Mouse (Mus musculus): ENCODE measurements around the gene Cplx2.

The Cplx2 gene

GRCm38 (mm10) chr13:54368181-54368580 lies 3.0 kb upstream of the Cplx2 start:
- DNase-seq (ENCODE audit: low spot score), result no peak

- DNase-seq (ENCODE audit: low spot score), result peak; percentile 51
These were observed 510 bp downstream of the Cplx2 start for GRCm38 (mm10) chr13:54371387-54372330.

DNA sequence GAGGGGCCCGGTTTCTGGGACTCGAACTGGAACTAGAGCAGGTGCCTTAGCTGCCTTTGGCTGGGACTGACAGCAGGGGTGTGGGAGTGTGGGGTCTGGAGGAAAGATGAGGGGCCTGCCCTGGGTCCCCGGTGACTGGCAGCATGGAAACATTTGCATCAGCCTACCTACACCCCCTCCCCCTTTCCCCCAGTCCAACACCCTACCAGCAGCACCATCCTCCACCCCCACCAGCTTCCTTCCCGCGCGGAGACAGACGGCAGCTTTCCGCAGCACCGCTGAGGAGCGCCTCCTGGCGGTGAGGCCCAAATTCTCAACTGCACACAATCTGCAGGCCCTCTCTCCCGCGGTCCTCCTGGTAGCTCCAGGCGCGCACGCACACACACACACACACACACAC lies 1.5 kb downstream of the Cplx2 start:
- DNase-seq (ENCODE audit: low spot score), result peak; percentile 11

GRCm38 (mm10) chr13:54374106-54374706 lies 3.1 kb downstream of the Cplx2 start:
- DNase-seq (ENCODE audit: low spot score), result no peak

- no peak for DNase-seq (ENCODE audit: low spot score)
These were observed 4.6 kb downstream of the Cplx2 start for GRCm38 (mm10) chr13:54375497-54376495.

GRCm38 (mm10) chr13:54376736-54377135 lies 5.6 kb downstream of the Cplx2 start:
- no peak for DNase-seq (ENCODE audit: low spot score)

DNA sequence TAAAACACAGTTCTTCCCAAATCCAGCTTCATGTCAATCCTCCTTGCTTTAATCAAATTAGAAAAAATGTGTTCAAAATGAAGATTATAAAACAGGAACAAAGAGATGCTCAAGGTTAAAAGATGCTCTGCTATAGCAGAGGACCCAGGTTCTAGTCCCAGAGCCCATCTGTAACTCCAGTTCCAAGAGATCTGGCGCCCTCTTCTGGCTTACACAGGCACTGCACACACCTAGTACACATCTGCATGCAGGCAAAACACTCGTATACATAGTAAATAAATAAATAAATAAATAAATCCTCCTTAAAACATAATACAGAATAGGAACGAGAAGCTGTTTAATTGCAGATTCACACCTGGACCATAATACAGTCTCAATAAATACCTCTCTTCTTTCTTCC lies 6.9 kb downstream of the Cplx2 start:
- DNase-seq (ENCODE audit: low spot score), result no peak

GRCm38 (mm10) chr13:54380421-54380820 lies 9.3 kb downstream of the Cplx2 start:
- DNase-seq (ENCODE audit: low spot score), result no peak

- DNase-seq (ENCODE audit: low spot score), result no peak
These were observed 10.2 kb downstream of the Cplx2 start for GRCm38 (mm10) chr13:54381396-54381795.

DNA sequence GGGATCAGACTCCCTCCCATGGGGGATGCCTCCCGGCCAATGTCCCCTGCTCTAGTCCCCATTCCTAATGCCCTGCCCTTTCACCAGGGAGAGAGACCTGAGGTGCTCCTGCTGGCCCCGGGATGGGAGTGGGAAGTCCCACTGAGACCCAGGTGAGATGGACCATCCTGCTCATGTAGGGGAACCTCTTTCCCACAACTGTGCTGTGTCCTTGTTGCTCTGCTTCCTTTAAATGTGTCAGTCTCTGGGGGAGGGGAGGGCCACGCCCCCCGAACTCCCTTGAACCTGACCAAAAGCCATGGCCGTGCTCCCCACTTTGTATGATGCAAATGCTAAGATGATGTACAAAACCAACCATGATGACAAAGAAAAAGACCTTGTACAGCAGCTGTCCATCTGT lies 12.4 kb downstream of the Cplx2 start:
- no peak for DNase-seq (ENCODE audit: low spot score)

- no peak for DNase-seq (ENCODE audit: low spot score)
These were observed 13.4 kb downstream of the Cplx2 start for GRCm38 (mm10) chr13:54384518-54384917.

DNA sequence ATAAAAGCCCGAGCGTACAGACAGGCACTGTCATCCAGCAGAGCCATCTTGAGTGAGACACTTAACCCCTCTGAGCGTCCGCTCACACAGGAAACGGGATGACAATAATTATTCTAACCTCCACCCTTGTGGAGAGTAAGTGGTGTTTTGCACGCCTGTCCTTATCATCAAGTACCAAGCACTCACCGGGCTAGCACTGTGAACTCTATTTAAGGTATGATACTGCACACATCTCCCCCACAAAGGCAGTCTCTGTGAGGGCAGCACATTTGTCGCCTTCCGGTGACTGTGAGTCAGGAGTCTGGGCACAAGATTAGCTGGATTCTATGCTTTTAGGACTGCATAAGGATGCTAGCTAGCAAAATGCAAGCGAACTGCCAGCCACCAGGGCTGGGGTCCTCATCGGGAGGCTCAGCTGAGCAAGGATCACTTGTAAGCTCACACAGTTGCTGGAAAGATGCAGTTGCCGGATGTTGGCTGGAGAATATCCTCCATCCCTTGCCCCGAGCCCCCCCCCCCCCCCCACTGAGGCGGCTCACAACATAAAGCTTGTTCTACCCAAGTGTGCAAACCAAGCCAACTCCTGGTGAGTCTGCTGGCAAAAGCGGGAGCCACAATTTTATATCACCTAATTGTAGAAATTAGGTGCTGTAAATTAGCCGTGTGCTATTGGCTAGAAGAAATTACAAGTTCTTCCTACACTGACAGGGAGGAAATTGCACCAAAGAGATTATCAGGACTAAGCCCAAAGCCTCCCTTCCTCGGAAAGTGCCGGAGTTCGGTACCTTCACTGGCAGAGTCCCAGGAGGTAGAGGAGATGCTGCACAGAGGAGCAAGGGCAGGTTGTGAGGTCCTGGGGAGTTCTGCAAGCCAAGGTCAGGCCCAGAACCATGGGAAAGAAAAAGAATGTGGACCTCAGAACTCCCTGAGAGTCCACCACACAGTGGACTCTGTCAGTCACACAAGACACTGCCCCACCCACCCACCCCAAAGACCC lies 14.2 kb downstream of the Cplx2 start:
- DNase-seq (ENCODE audit: low spot score), result no peak

GRCm38 (mm10) chr13:54389971-54390564 lies 18.9 kb downstream of the Cplx2 start:
- DNase-seq (ENCODE audit: low spot score), result no peak

GRCm38 (mm10) chr13:54390565-54391013 lies 19.4 kb downstream of the Cplx2 start:
- no peak for DNase-seq (ENCODE audit: low spot score)

- DNase-seq (ENCODE audit: low spot score), result no peak
These were observed 20.2 kb downstream of the Cplx2 start for GRCm38 (mm10) chr13:54391313-54391712.

GRCm38 (mm10) chr13:54397069-54397468 lies 25.9 kb downstream of the Cplx2 start:
- no peak for DNase-seq (ENCODE audit: low spot score)

DNA sequence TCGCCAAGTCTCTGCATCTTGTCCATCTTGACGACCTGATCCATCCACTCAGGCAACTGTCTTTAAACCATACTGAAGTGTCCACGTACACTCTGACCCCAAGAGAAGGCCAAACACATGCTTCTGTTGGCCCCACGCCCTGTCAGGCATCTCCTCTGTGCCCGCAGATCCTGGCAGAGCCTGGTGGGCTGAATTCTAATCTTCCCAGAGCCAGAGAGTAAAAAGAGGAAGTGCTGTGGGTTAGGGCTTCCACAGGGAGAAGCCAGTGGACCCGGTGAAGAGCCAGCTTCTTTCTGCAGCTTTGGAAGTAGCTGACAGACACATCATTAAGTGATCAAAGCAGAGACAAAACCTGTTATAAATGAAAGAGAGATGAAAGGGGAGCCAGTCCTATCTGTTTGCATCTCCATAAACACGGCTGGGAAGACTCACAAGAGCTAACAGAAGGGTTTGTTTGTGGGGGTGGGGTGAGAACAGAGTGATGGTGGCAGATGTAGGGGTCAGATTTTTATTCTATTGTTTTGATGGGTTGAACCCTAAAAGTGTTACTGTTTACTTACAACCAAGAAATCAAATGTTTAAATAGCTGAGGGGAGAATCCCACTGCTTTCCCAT lies 29.5 kb downstream of the Cplx2 start:
- no peak for DNase-seq (ENCODE audit: low spot score)

DNA sequence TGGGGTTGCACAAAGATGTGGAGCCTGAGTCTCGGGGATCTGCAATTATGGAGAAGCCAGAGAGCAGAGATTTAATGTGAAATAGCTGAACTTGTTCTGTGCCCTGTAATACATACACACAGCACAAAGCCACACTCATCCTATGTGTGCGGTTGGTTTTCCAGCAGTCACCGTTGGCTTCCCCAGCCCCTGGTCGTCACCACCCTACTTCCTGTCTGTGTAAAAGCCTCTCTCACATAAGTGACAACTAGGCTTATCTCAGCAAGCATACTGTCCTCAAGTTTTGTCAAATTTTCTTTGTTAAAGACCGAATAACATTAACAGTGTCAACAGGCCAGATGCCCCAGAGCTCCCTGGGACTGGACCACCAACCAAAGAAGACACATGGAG lies 30.0 kb downstream of the Cplx2 start:
- no peak for DNase-seq (ENCODE audit: low spot score)

DNA sequence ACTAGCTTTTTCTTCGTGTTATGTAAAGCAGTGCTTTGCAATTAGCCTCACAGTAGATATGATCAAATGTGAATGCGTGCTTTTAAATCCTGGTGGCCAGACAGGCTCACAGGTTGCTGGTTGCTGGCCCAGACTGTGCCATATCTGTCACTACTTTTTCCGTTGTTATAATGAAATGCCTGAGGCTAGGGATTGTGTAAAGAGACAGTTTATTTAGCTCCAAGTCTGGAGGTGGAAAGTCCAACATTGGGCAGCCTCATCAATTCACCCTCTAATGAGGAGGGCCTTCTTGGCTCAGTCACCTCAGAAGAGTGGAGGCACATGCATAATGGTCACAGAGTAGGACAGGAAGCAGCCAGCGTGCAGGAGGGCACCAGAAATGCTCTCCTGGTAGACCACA lies 31.2 kb downstream of the Cplx2 start:
- DNase-seq (ENCODE audit: low spot score), result no peak
